Mouse (Mus musculus): ENCODE data around the gene Emsy. TPM values are rescaled to one million over a fixed set of nuclear protein-coding genes. Genes with fewer than 3 reads are reported as not detected.

The Emsy gene
- total and polyA plus RNA-seq, 3 experiments = 12.3 to 25.2 (median 14.6) TPM

DNA sequence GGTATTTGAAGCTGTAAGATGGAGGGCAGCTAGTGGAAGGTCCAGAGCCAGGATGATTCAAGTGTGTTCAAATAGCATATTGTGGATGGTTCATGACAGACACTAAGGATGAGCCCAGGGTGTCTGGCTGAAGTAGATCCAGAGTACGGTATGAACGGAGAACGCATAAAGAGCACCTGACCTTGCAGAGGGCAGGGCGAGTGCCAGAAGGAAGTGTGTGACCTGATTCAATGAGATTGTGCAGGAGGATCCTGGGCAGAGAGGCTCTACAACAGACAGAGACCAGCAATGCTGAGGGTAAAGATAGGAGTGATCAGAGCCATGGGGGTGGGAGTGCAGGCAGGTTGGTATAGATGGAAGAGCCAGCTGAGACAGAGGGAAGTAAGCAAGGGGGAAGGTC, 14.2 kb upstream of the Emsy start:
- Histone ChIP-seq H3K79me2 (replicated peaks; ENCODE audit: control insufficient read depth, extremely low read depth, insufficient read depth, poor library complexity, severe bottlenecking) (no peaks in the 10 kb centered on the region), H3K36me3 (replicated peaks in 1 of 2; ENCODE audit: control insufficient read depth in 1 of 2, insufficient read depth in 1 of 2, low read length in 1 of 2) (no peaks in the 10 kb centered on the region), H3K9me3 (replicated peaks; ENCODE audit: low read length) (no peaks in the 10 kb centered on the region), H3K27me3 (replicated peaks) (no peaks in the 10 kb centered on the region), H3K27ac (ENCODE audit: insufficient read depth, low read depth) (no peak overlapping the region), H3K4me3 (replicated peaks in 1 of 3; ENCODE audit: low read depth in 2 of 3, low read length in 2 of 3, poor library complexity in 1 of 3) (no peak overlapping the region), H3K9ac (ENCODE audit: insufficient read depth, low read depth) (no peak overlapping the region), H3K4me1 (ENCODE audit: control insufficient read depth in 1 of 2, insufficient read depth in 2 of 2) (peaks cover 0 to 6% of the 10 kb centered on the region in 2 experiments; a peak in 1 of 4 replicates), H3K4me2 (ENCODE audit: insufficient read depth, low read depth, poor library complexity, severe bottlenecking) (no peak overlapping the region)
- dilution Hi-C loops (cut with MboI; ENCODE audit: extremely low pct_ligation_motif_present, extremely low pct_unique_long_range_greater_than_20kb, low sequenced_read_pairs) (no loop called here), in situ Hi-C loops (cut with MboI; ENCODE audit: low pct_ligation_motif_present, low pct_unique_long_range_greater_than_20kb, low sequenced_read_pairs) (no loop called here)
- TF ChIP-seq JUN (IDR thresholded peaks at IDR 0.05; ENCODE audit: insufficient read depth, low read depth, low read length) = no peak
- no peak for TF ChIP-seq USF2 (conservative IDR thresholded peaks at IDR 0.05; ENCODE audit: low read depth, low read length)
- TF ChIP-seq ZNF384 (IDR thresholded peaks at IDR 0.05; ENCODE audit: low read depth, low read length) = no peak
- no peak for TF ChIP-seq NRF1 (IDR thresholded peaks at IDR 0.05; ENCODE audit: low read depth, low read length)
- TF ChIP-seq MAX (IDR thresholded peaks at IDR 0.05; ENCODE audit: low read length) = no peak
- no peak for TF ChIP-seq MAFK (IDR thresholded peaks at IDR 0.05; ENCODE audit: insufficient replicate concordance, low read length)
- TF ChIP-seq SMC3 (IDR thresholded peaks at IDR 0.05; ENCODE audit: low read depth, low read length) = no peak
- TF ChIP-seq GABPA (IDR thresholded peaks at IDR 0.05; ENCODE audit: insufficient replicate concordance, low read depth, low read length) = no peak
- TF ChIP-seq RCOR1 (conservative IDR thresholded peaks at IDR 0.05; ENCODE audit: low read depth, low read length) = no peak
- TF ChIP-seq CHD2 (IDR thresholded peaks at IDR 0.05; ENCODE audit: low read length) = no peak
- no peak for DNase-seq (ENCODE audit: extremely low read depth)

DNA sequence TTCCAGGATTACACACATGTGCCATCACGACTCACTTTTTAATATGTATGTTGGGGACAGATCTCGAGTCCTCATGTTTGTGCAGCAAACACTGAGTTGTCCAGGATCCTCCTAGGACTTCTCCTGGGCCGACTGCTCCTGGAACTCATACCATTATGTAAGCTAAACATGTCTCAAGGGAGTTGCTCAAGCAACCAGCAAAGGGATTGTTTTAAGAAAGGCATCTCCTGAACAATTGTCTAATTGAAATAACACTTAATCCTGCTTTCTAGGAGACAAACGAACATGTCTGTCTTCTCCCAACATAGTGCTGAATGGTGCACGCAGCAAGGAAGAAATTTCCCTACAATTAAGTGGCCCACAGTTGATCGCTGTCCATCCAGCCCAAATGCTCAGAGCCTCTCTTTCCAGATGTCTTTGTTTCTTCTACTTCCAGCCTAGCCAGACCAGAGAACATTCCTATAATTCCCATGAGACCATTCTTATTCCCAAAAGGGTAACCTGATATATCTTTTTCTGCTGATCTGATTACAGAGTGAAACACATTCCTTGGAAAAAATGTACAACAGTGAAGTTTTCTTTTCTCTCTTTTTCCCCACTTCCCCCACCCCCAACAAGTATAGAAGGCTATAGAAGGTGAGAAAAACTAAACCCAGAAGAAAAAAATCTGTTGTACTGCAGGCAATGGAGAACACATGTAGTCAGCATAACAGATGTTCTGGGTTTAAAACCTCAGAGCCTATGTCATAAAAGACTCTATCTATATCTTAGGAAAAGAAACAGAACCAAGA, 11.6 kb upstream of the Emsy start:
- in situ Hi-C loops (cut with MboI; ENCODE audit: low pct_ligation_motif_present, low pct_unique_long_range_greater_than_20kb, low sequenced_read_pairs) (no loop called here), dilution Hi-C loops (cut with MboI; ENCODE audit: extremely low pct_ligation_motif_present, extremely low pct_unique_long_range_greater_than_20kb, low sequenced_read_pairs) (no loop called here)
- DNase-seq (ENCODE audit: extremely low read depth) = no peak
- Histone ChIP-seq H3K4me3 (replicated peaks in 1 of 3; ENCODE audit: low read depth in 2 of 3, low read length in 2 of 3, poor library complexity in 1 of 3) (no peak overlapping the region), H3K79me2 (replicated peaks; ENCODE audit: control insufficient read depth, extremely low read depth, insufficient read depth, poor library complexity, severe bottlenecking) (no peaks in the 10 kb centered on the region), H3K4me1 (ENCODE audit: control insufficient read depth in 1 of 2, insufficient read depth in 2 of 2) (peaks cover 0 to 6% of the 10 kb centered on the region in 2 experiments; a peak in 1 of 4 replicates), H3K27ac (ENCODE audit: insufficient read depth, low read depth) (no peak overlapping the region), H3K27me3 (replicated peaks) (no peaks in the 10 kb centered on the region), H3K9me3 (replicated peaks; ENCODE audit: low read length) (no peaks in the 10 kb centered on the region), H3K4me2 (ENCODE audit: insufficient read depth, low read depth, poor library complexity, severe bottlenecking) (no peak overlapping the region), H3K9ac (ENCODE audit: insufficient read depth, low read depth) (no peak overlapping the region), H3K36me3 (replicated peaks in 1 of 2; ENCODE audit: control insufficient read depth in 1 of 2, insufficient read depth in 1 of 2, low read length in 1 of 2) (peaks cover 0 to 3% of the 10 kb centered on the region in 2 experiments)
- TF ChIP-seq MXI1 (IDR thresholded peaks at IDR 0.05; ENCODE audit: low read depth, low read length) (no peak), NRF1 (IDR thresholded peaks at IDR 0.05; ENCODE audit: low read depth, low read length) (no peak), MEF2A (IDR thresholded peaks at IDR 0.05; ENCODE audit: borderline replicate concordance, low read depth, low read length) (no peak), POLR2AphosphoS2 (IDR thresholded peaks at IDR 0.05; ENCODE audit: low read depth, low read length) (no peak), JUN (IDR thresholded peaks at IDR 0.05; ENCODE audit: insufficient read depth, low read depth, low read length) (no peak), ZNF384 (IDR thresholded peaks at IDR 0.05; ENCODE audit: low read depth, low read length) (no peak), MAFK (IDR thresholded peaks at IDR 0.05; ENCODE audit: insufficient replicate concordance, low read length) (no peak), ZMIZ1 (IDR thresholded peaks at IDR 0.05; ENCODE audit: low read depth, low read length) (no peak), SIN3A (IDR thresholded peaks at IDR 0.05; ENCODE audit: low read length) (no peak), USF2 (conservative IDR thresholded peaks at IDR 0.05; ENCODE audit: low read depth, low read length) (no peak), MAX (IDR thresholded peaks at IDR 0.05; ENCODE audit: low read length) (no peak), GABPA (IDR thresholded peaks at IDR 0.05; ENCODE audit: insufficient replicate concordance, low read depth, low read length) (no peak), JUND (conservative IDR thresholded peaks at IDR 0.05; ENCODE audit: low read depth, low read length) (no peak), E2F4 (IDR thresholded peaks at IDR 0.05; ENCODE audit: insufficient replicate concordance, low read depth, low read length) (no peak), ELF1 (IDR thresholded peaks at IDR 0.05; ENCODE audit: low read depth, low read length) (no peak), KAT2A (IDR thresholded peaks at IDR 0.05; ENCODE audit: insufficient replicate concordance, low read length) (no peak)

All from CH12.LX (cell line).